Mouse (Mus musculus) left cerebral cortex, postnatal 14 days (tissue): ENCODE data around the gene Ube2e2. TPM values are rescaled to one million over a fixed set of nuclear protein-coding genes. Genes with fewer than 3 reads are reported as not detected.
"Not testable (repeated sequence)": the region's sequence is repeated elsewhere in the genome, so short reads cannot be mapped to it uniquely, and the experiment has no call there.

Experiments
- DNase-seq, 2 experiments: peaks; one replicate each; pipeline ENCODE4 v3.0.0; 2021 to 2022; ENCODE audit warnings: low spot score in 2 of 2, mixed read lengths in 1 of 2
- intact Hi-C: fragments of 180-260 bp; cut with DNase I; formaldehyde crosslinking; loops from one replicate; pipeline ENCODE4 v1.15.1; 2025
- total RNA-seq, 2 experiments: library from RNA; stranded (reverse); gene quantifications; 2 replicates each; pipeline ENCODE4 v1.2.3; 2021

Ube2e2 gene
- total RNA-seq, 2 experiments from 2014 or later, result 149 to 168 TPM

DNA sequence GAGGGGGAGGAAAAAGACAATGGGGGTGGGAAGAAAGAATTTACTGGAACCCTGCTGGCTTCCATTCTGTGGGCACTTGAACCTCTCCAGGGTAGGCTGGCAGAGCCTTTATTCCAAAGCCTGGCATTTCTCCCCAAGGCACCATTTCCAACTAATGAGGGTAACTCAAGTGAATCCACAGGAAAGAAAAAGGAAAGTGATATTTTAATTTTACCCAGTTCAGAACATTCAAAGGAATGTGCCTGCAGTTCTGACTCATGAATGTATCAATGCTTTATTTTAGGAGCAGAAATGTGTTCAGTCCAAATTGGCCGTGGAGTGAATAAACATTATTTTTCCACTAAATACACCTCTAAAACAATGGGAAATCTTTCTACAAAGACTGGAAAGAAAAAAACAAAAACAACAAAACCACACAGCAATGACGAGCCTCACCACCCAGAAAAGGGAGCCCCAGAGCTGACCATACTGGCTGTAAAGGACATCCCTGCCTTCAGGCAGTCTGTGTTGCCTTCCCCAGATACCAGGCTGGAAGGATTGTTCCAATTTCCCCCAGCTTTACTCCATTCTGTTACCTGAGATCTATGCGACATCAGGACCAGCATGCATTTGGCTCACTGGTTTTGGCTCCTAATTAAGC is 340.0 kb downstream of the Ube2e2 start:
- intact Hi-C loops, result no loop called here
- peak in 1 of 2 experiments; percentile 30 for DNase-seq

DNA sequence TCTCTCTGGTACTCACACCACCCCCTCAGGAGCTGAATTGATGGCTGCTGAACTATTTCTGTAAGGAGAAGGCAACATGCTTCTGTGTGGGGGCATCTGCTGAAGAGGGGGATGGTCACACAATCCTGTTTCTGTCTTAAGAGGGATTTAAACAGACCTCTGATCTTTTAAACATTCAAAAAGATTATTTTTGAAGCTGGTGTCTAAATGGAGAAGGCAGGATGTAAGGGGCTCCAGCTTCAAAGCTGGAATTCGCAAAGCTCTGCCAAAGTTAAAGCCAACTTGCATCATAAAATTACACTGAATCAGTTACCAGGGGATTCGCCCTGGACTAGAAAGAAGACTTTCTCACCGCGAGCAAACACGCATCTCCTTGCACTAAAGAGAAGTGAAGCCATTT is 346.5 kb downstream of the Ube2e2 start:
- DNase-seq, result peak; percentile 53 to 58
- intact Hi-C loops, result no loop called here

DNA sequence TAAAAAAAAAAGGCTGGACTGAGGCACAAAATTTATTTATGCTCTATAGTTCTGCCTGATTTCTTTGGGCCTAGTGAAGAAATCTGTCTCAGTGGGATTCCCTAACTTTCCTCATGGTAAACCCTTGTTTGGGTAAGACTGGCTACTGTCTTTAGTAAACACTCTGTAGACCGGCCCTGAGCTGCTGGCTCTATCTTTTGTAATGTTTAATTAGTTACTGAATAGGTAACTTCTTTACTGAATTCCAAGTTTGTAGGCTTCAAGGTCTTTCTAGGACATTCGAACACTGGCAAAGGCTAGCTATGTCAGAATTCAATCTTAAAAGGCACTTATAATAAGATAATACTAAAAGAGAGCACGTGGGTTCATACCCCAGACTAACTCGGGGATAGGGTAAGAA is 355.0 kb downstream of the Ube2e2 start:
- intact Hi-C loops, DNase-seq: not testable (repeated sequence)

DNA sequence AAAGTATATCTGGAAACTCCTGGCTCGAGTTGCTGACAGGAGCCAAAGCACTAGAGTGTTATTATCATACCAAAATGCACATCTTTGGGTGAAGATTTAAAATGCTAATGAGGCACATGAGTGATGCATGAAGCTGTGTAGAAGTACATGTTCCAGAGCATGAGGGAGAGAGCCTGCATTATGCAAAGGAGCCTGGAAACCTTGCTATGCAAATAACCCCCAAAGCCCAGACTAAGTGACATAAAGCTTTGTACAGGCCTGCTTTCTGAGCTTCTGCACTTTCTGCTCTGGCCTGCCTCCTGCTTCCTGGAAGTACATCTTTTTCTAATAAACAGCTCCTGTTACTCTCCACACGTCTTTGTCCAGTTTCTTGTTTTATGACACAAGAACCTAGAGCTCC is 363.2 kb downstream of the Ube2e2 start:
- intact Hi-C loops, result no loop called here
- DNase-seq, result no peak

DNA sequence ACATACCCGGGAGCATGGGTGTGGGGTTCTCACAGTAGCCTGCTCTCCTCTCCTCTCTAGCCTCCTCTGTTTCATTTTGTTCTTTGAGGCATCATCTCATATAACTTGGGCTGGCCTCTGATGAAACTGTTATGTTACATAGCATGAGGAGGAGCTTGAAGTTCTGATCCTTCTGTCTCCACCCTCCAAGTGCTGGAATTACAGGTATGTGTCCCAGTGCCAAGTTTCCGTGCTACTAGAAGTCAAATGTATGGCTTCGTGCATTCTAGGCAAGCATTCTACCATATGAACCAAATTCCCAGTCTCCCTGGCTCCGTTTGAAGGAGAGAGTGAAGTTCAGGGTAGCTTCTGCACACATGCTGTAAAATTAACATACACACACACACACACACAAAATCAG is 363.6 kb downstream of the Ube2e2 start:
- intact Hi-C loops, result no loop called here
- DNase-seq, result no peak
